Mouse (Mus musculus): ENCODE results near the gene Cryge.
A peak's percentile ranks its signal among the peaks of the same experiment; 100 is the strongest.

Gene Cryge

DNA sequence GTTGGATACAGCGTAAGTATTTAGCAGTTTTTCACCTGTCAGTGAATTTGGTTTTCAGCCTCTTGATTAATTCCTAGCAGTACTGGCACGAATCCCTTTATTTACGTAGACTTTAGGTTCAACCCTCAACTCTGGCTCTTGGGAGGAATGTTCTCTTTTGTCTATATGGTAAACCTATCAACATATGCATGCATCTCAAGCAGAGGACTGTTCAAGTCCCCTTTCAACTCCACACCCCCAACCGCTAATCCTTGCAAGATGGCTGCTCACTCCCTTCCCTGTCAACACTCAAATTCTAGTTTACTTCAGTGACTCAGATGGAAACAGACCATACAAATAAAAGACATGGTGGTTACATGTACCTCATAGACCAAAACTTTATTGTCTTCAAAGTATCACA lies 38.2 kb downstream of the Cryge start:
- DNase-seq (ENCODE audit: low spot score in 2 of 2) = no peak

DNA sequence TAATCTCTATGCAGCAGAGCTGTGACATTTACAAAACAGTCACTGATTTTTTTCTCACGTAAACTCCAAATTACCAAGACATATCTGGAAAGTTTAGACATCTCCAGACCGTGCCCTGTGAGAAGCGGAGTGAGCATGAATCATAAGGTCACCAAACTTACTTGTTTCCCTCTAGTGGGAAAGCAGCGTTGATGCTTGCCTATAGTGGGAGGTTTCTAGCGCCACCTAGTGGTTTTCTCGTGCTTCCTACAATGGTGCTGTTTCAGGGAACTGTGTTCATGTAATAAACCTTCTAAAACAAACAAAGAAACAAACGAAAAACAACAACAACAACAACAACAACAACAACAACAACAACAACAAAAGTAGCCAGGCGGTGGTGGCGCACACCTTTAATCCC lies 40.8 kb downstream of the Cryge start:
- DNase-seq (ENCODE audit: low spot score in 2 of 2) = peak; percentile 28 to 77

- DNase-seq (ENCODE audit: low spot score in 2 of 2) = no peak
These were observed 45.4 kb downstream of the Cryge start for GRCm38 (mm10) chr1:65005575-65005974.

GRCm38 (mm10) chr1:65004526-65004925 lies 46.4 kb downstream of the Cryge start:
- no peak for DNase-seq (ENCODE audit: low spot score in 2 of 2)

Measured in thymus, postnatal 10 days (tissue).